18 mouse cellular contexts compared by ENCODE assay signal in genomic region chr11:24123991-24124390, GRCm38 (mm10). TPM values are rescaled to one million over a fixed set of nuclear protein-coding genes. Genes with fewer than 3 reads are reported as not detected.
"Had no signal": no experiment of that assay in that cellular context is flagged by ENCODE, and none has a peak within 500 bp of the region (broad histone marks: within the 10 kb centered on the region; RNA-seq: fewer than 3 reads in every experiment).

No protein-coding gene starts in this region.

- H3K27ac ChIP-seq: kidney, postnatal 0 days; limb, embryonic 15.5 days; midbrain, embryonic 13.5 days; neural tube, embryonic 15.5 days; stomach, postnatal 0 days had no signal

- H3K9ac ChIP-seq: limb, embryonic 15.5 days; lung, embryonic 14.5 days; midbrain, embryonic 13.5 days; neural tube, embryonic 15.5 days had no signal

- ATAC-seq: inflammation-experienced regulatory T-cells, adult 6 months; midbrain, embryonic 13.5 days had no signal

- H3K9me3 ChIP-seq: limb, embryonic 15.5 days; megakaryocyte, embryonic 14.5 days; midbrain, embryonic 13.5 days; neural tube, embryonic 15.5 days had no signal

- H3K36me3 ChIP-seq: limb, embryonic 15.5 days; neural tube, embryonic 15.5 days had no signal

- H3K27me3 ChIP-seq: limb, embryonic 15.5 days; megakaryocyte, embryonic 14.5 days; midbrain, embryonic 13.5 days; neural tube, embryonic 15.5 days had no signal

- H3K4me2 ChIP-seq: limb, embryonic 15.5 days; lung, embryonic 14.5 days; midbrain, embryonic 13.5 days; neural tube, embryonic 15.5 days had no signal

- DNase-seq: kidney, adult 11 months; kidney, adult 9 months; kidney, postnatal 36 days; lung, embryonic 14.5 days; lung, postnatal 10 days; lung, postnatal 4 days; right cerebral cortex, adult 18-20 months; thymus, postnatal 4 days had no signal

- H3K4me3 ChIP-seq: limb, embryonic 15.5 days; megakaryocyte, embryonic 14.5 days; midbrain, embryonic 13.5 days; myocyte; neural tube, embryonic 15.5 days had no signal

RNA-seq across cellular contexts. Expression of gene Bcl11a, which starts 46.1 kb away (rescaled TPM):
- polyA plus RNA-seq: myocyte had no signal

RNA-seq across cellular contexts. Expression of gene A830031A19Rik, which starts 49.1 kb away (rescaled TPM):
- polyA plus RNA-seq: inflammation-experienced regulatory T-cells, adult 6 months; kidney, postnatal 0 days; limb, embryonic 11.5 days; lung, embryonic 14.5 days; midbrain, embryonic 13.5 days; myocyte; neural tube, embryonic 11.5 days; neural tube, embryonic 15.5 days; stomach, postnatal 0 days had no signal
